Mouse (Mus musculus): ENCODE data around the gene Recql5.

GRCm38 (mm10) chr11:115885281-115885680, 48.0 kb downstream of the Recql5 start:
- TF ChIP-seq POLR2A (IDR thresholded peaks at IDR 0.05; ENCODE audit: borderline replicate concordance, extremely low read depth, low read depth, low read length) (no peak), CTCF (IDR thresholded peaks at IDR 0.05; ENCODE audit: insufficient read depth, low read length) (no peak)
